Mouse (Mus musculus): ENCODE results near the gene Gm49776.

Gm49776 gene

GRCm38 (mm10) chr16:18234671-18235388 is 23.3 kb downstream of the Gm49776 start, which contains the start of gene Zdhhc8:
Zdhhc8 (minus strand) TSS chr16:18235136.
- DNase-seq (ENCODE audit: inconsistent ontology term), result peak; percentile 89

- DNase-seq (ENCODE audit: inconsistent ontology term), result peak; percentile 42
These were observed 24.0 kb downstream of the Gm49776 start for GRCm38 (mm10) chr16:18233919-18234670.

GRCm38 (mm10) chr16:18233451-18233850 is 24.7 kb downstream of the Gm49776 start:
- no peak for DNase-seq (ENCODE audit: inconsistent ontology term)

GRCm38 (mm10) chr16:18231451-18231850 is 26.7 kb downstream of the Gm49776 start:
- no peak for DNase-seq (ENCODE audit: inconsistent ontology term)

GRCm38 (mm10) chr16:18231047-18231446 is 27.1 kb downstream of the Gm49776 start:
- no peak for DNase-seq (ENCODE audit: inconsistent ontology term)

GRCm38 (mm10) chr16:18230617-18231016 is 27.5 kb downstream of the Gm49776 start:
- DNase-seq (ENCODE audit: inconsistent ontology term), result no peak

GRCm38 (mm10) chr16:18229622-18230021 is 28.5 kb downstream of the Gm49776 start:
- peak; percentile 58 for DNase-seq (ENCODE audit: inconsistent ontology term)

GRCm38 (mm10) chr16:18228856-18229255 is 29.3 kb downstream of the Gm49776 start:
- no peak for DNase-seq (ENCODE audit: inconsistent ontology term)

GRCm38 (mm10) chr16:18227897-18228422 is 30.2 kb downstream of the Gm49776 start:
- no peak for DNase-seq (ENCODE audit: inconsistent ontology term)

- no peak for DNase-seq (ENCODE audit: inconsistent ontology term)
These were observed 30.9 kb downstream of the Gm49776 start for GRCm38 (mm10) chr16:18227187-18227586.

- no peak for DNase-seq (ENCODE audit: inconsistent ontology term)
These were observed 35.9 kb downstream of the Gm49776 start for GRCm38 (mm10) chr16:18222188-18222587.

- no peak for DNase-seq (ENCODE audit: inconsistent ontology term)
These were observed 36.6 kb downstream of the Gm49776 start for GRCm38 (mm10) chr16:18221543-18221898.

GRCm38 (mm10) chr16:18220856-18221542 is 37.1 kb downstream of the Gm49776 start:
- DNase-seq (ENCODE audit: inconsistent ontology term), result no peak

GRCm38 (mm10) chr16:18220001-18220400 is 38.1 kb downstream of the Gm49776 start:
- DNase-seq (ENCODE audit: inconsistent ontology term), result no peak

GRCm38 (mm10) chr16:18218580-18218996 is 39.5 kb downstream of the Gm49776 start:
- no peak for DNase-seq (ENCODE audit: inconsistent ontology term)

GRCm38 (mm10) chr16:18217579-18217978 is 40.5 kb downstream of the Gm49776 start, which contains the start of gene Ccdc188:
Ccdc188 (plus strand) TSS chr16:18217879.
- DNase-seq (ENCODE audit: inconsistent ontology term), result no peak

- no peak for DNase-seq (ENCODE audit: inconsistent ontology term)
These were observed 43.3 kb downstream of the Gm49776 start for GRCm38 (mm10) chr16:18214858-18215257.

- no peak for DNase-seq (ENCODE audit: inconsistent ontology term)
These were observed 44.4 kb downstream of the Gm49776 start for GRCm38 (mm10) chr16:18213689-18214088.

- DNase-seq (ENCODE audit: inconsistent ontology term), result peak; percentile 86
These were observed 46.5 kb downstream of the Gm49776 start for GRCm38 (mm10) chr16:18211417-18212171.

- DNase-seq (ENCODE audit: inconsistent ontology term), result peak; percentile 37
These were observed 47.3 kb downstream of the Gm49776 start for GRCm38 (mm10) chr16:18210701-18211416.
